Mouse (Mus musculus) forebrain, embryonic 11.5 days (tissue): Measurements from ENCODE around the gene Xlr. TPM values are rescaled to one million over a fixed set of nuclear protein-coding genes. Genes with fewer than 3 reads are reported as not detected.
"Not testable (repeated sequence)": the region's sequence is repeated elsewhere in the genome, so short reads cannot be mapped to it uniquely, and the experiment has no call there.

Experiments
- ATAC-seq: fragments of 200-750 bp; cut with Nextera tagmentation; replicated peaks from 2 replicates; pipeline ENCODE4 v1.8.0; 2017; ENCODE audit warnings: moderate TSS enrichment; ENCODE audit not compliant: low FRiP score
- DNase-seq: peaks from one replicate; pipeline ENCODE4 v3.0.0-alpha.2; 2017; ENCODE audit warnings: low spot score
- H3K27ac ChIP-seq: fragments of 300-500 bp; sonication (generic); 2 replicates; pipeline ENCODE4 v1.5.1; 2014; ENCODE audit warnings: low read depth, low read length
- H3K27me3 ChIP-seq: fragments of 300-500 bp; sonication (generic); 2 replicates; pipeline ENCODE4 v1.6.1; 2014; ENCODE audit warnings: mild to moderate bottlenecking, low read length, mixed read lengths; ENCODE audit not compliant: control insufficient read depth, insufficient read depth
- H3K36me3 ChIP-seq: fragments of 300-500 bp; sonication (generic); 2 replicates; pipeline ENCODE4 v1.6.1; 2014; ENCODE audit warnings: mild to moderate bottlenecking, low read length, moderate library complexity, mixed read lengths; ENCODE audit not compliant: control insufficient read depth, insufficient read depth
- H3K4me1 ChIP-seq: fragments of 300-500 bp; sonication (generic); replicated peaks from 2 replicates; pipeline ENCODE4 v1.6.1; 2014; ENCODE audit warnings: low read length, mixed read lengths; ENCODE audit not compliant: control insufficient read depth, insufficient read depth
- H3K4me2 ChIP-seq: fragments of 300-500 bp; sonication (generic); 2 replicates; pipeline ENCODE4 v1.6.1; 2014; ENCODE audit warnings: low read depth, mild to moderate bottlenecking, low read length, moderate library complexity, mixed read lengths; ENCODE audit not compliant: severe bottlenecking
- H3K4me3 ChIP-seq: fragments of 300-500 bp; sonication (generic); 2 replicates; pipeline ENCODE4 v1.5.1; 2014; ENCODE audit warnings: low read depth, low read length
- H3K9ac ChIP-seq: fragments of 300-500 bp; sonication (generic); 2 replicates; pipeline ENCODE4 v1.6.1; 2014; ENCODE audit warnings: low read length
- H3K9me3 ChIP-seq: fragments of 300-500 bp; sonication (generic); 2 replicates; pipeline ENCODE4 v1.6.1; 2016; ENCODE audit warnings: low read length, mixed read lengths; ENCODE audit not compliant: control insufficient read depth
- WGBS: fragments of 180-500 bp; shearing (Covaris S2); extraction: QIAGEN DNeasy Blood & Tissue Kit; methylation state at CpG from one replicate; pipeline ENCODE4 v1.1.7; 2014; 5-methylcytosine and 5-hydroxymethylcytosine counted together
- polyA plus RNA-seq: library from polyadenylated mRNA; unstranded; fragments of >200 nt; fragmentation: Nextera tagmentation; extraction: Ambion mirVana; gene quantifications from 2 replicates; pipeline ENCODE4 v1.2.1, GENCODE M21; 2014

Xlr gene
- 0.36 and 0.91 TPM in 2 replicates for polyA plus RNA-seq

- H3K27ac ChIP-seq, H3K9me3 ChIP-seq, H3K36me3 ChIP-seq, H3K27me3 ChIP-seq, H3K9ac ChIP-seq, H3K4me3 ChIP-seq, DNase-seq, H3K4me1 ChIP-seq, H3K4me2 ChIP-seq, ATAC-seq: not testable (repeated sequence)
- WGBS, result 87% methylated on average over 11 of the region's 11 CpGs
These were observed at the start of gene Xlr for GRCm38 (mm10) chrX:53797519-53797918. Gene Xlr (minus strand): TSS chrX:53797706.

DNA sequence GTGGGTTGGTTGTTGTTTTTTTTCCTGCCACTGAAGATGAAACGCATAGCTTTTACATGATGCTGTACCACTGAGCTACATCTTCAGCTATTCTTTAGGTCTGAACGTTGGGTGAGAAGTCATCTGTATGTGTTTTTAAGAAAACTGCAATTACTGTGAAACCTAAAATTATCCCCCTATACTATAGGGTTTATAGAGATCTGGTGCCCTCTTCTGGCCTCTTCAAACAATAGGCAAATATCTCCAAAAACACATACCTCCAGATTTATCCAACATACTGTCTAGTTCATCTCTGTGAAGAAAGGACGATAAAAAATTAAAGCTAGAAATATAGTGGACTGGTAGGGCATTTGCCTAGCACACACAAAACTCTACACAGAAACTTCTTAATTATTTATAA, 1.6 kb upstream of the Xlr start:
- 42% methylated on average over 3 of the region's 3 CpGs for WGBS
- H3K4me2 ChIP-seq, result no peak overlapping the region
- H3K27me3 ChIP-seq, result no peaks in the 10 kb centered on the region
- no peaks in the 10 kb centered on the region for H3K36me3 ChIP-seq
- no peak for ATAC-seq
- no peak overlapping the region for H3K27ac ChIP-seq
- H3K9ac ChIP-seq, result no peak overlapping the region
- DNase-seq, result no peak
- H3K9me3 ChIP-seq, result no peaks in the 10 kb centered on the region
- no peaks in the 10 kb centered on the region for H3K4me1 ChIP-seq
- H3K4me3 ChIP-seq, result no peak overlapping the region

- Histone ChIP-seq H3K4me3 (no peak within 1 kb of the TSS), H3K36me3 (no peaks in the 10 kb centered on the region), H3K9ac (no peak within 1 kb of the TSS), H3K27ac (no peak within 1 kb of the TSS), H3K9me3 (no peaks in the 10 kb centered on the region), H3K27me3 (no peaks in the 10 kb centered on the region), H3K4me1 (no peaks in the 10 kb centered on the region), H3K4me2 (no peak within 1 kb of the TSS)
- ATAC-seq, result no peak
- WGBS, result 94% methylated on average over 12 of the region's 12 CpGs
- no peak for DNase-seq
These were observed 21.2 kb downstream of the Xlr start, which contains the start of gene Zfp36l3 for GRCm38 (mm10) chrX:53776276-53776675. Gene Zfp36l3 (minus strand): TSS chrX:53776394.

DNA sequence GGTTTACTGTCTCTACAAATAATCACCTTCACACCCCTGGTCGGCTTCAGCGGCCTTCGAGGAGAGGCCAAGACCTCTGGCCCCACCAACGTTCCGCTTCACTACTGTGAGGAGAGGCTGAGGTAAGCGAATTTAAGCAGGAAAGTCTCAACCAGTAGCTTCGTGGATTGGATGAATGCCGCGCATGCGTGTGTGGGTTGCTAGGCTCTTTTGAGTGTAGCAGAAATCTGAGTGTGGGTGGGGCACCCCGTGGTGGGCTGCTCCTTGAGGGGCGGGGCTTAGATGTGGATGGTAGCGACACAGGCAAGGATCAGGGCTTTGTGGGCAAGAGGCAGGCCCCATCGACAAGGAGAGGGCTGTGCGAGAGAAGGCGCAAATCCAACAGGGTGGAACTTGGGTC, 39.8 kb downstream of the Xlr start, which contains the start of gene 1700013H16Rik:
TSS of gene 1700013H16Rik (minus strand) at position 96 of the 400 bp plus-strand sequence.
- H3K4me3 ChIP-seq, result no peak within 1 kb of the TSS

DNA sequence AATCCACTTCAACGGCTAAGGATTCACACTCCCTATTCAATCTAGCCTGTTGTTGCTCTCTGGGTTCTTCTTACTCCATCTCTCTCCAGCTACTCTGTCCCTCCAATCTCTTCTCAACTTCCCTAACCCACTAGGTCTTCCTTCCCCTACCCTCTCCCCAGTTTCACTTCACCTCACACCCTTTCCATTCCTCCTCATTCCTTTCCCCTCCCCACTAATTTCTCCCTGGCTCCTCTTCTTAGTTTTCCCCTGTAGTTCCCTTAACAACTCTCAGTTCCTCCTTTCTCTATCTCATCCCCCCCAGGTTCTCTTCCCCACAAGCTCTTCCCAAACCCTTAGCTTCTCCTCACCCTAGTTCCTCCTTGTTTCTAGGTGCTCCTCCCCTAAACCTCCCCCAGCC, 44.7 kb downstream of the Xlr start:
- Histone ChIP-seq H3K27ac (no peak overlapping the region), H3K27me3 (no peaks in the 10 kb centered on the region), H3K36me3 (no peaks in the 10 kb centered on the region), H3K9ac (no peak overlapping the region), H3K4me3 (no peak overlapping the region), H3K4me2 (no peak overlapping the region), H3K9me3 (0 out of 2 replicates have a peak, but pooled peaks cover 3% of the 10 kb centered on the region), H3K4me1 (no peaks in the 10 kb centered on the region)
- WGBS, result 84% methylated on average over 1 of the region's 1 CpGs
- DNase-seq, result no peak
- ATAC-seq, result no peak

More for the DNA sequence above, 39.8 kb downstream of the Xlr start, which contains the start of gene 1700013H16Rik:
- no peak within 1 kb of the TSS for H3K9ac ChIP-seq
- H3K4me1 ChIP-seq, result no peaks in the 10 kb centered on the region
- no peak within 1 kb of the TSS for H3K4me2 ChIP-seq
- ATAC-seq, result no peak
- H3K27ac ChIP-seq, result no peak within 1 kb of the TSS
- no peaks in the 10 kb centered on the region for H3K36me3 ChIP-seq
- 91% methylated on average over 16 of the region's 16 CpGs for WGBS
- no peaks in the 10 kb centered on the region for H3K27me3 ChIP-seq
- DNase-seq, result no peak
- H3K9me3 ChIP-seq, result 0 out of 2 replicates have a peak, but pooled peaks cover 4% of the 10 kb centered on the region

- H3K4me1 ChIP-seq, result no peaks in the 10 kb centered on the region
- no peak overlapping the region for H3K4me3 ChIP-seq
- no peaks in the 10 kb centered on the region for H3K9me3 ChIP-seq
- H3K27ac ChIP-seq, result no peak overlapping the region
- no peak overlapping the region for H3K4me2 ChIP-seq
- no peak for DNase-seq
- no peak for ATAC-seq
- H3K9ac ChIP-seq, result no peak overlapping the region
- 89% methylated on average over 2 of the region's 2 CpGs for WGBS
- no peaks in the 10 kb centered on the region for H3K27me3 ChIP-seq
- no peaks in the 10 kb centered on the region for H3K36me3 ChIP-seq
These were observed 68.5 kb downstream of the Xlr start for GRCm38 (mm10) chrX:53728967-53729366.

Other genes with a start within 250 kb of the Xlr start
- 31.3 and 41.1 TPM in 2 replicates for gene Rtl8c, start 189.7 kb downstream of the Xlr start, polyA plus RNA-seq
- not detected in 2 replicates for gene Gm14597, start 188.7 kb downstream of the Xlr start, polyA plus RNA-seq
- gene Rtl8a, start 154.0 kb downstream of the Xlr start, polyA plus RNA-seq, result 75.2 and 79.8 TPM in 2 replicates
- 66.1 and 72.2 TPM in 2 replicates for gene Rtl8b, start 127.3 kb downstream of the Xlr start, polyA plus RNA-seq
- 0.35 TPM in 1 of 2 replicates, not detected in the other for gene 4930502E18Rik, start 72.9 kb downstream of the Xlr start, polyA plus RNA-seq
- gene 1700013H16Rik, start 39.9 kb downstream of the Xlr start, polyA plus RNA-seq, result not detected in 2 replicates
- not detected in 2 replicates for gene Zfp36l3, start 21.3 kb downstream of the Xlr start, polyA plus RNA-seq